ENCODE assay signal across 8 mouse cellular contexts in genomic region chr1:133034091-133034460, GRCm38 (mm10). TPM values are rescaled to one million over a fixed set of nuclear protein-coding genes. Genes with fewer than 3 reads are reported as not detected.
DNase-seq lines count a peak whose midpoint lies in the region; ATAC-seq lines count a peak whose summit lies in the region.

No protein-coding gene starts in this region.

- H3K27ac ChIP-seq in forebrain, embryonic 15.5 days (replicated peaks), result no peak overlapping the region
- H3K27ac ChIP-seq in hindbrain, embryonic 14.5 days, result no peak overlapping the region
- H3K27ac ChIP-seq in stomach, embryonic 16.5 days (ENCODE audit: low read length), result peak overlapping the region; percentile 57; the same call in 1 of the 2 replicates

- peaks cover 10% of the 10 kb centered on the region for H3K4me1 ChIP-seq in forebrain, embryonic 15.5 days
- peaks cover 7% of the 10 kb centered on the region; the same call in 1 of the 2 replicates for H3K4me1 ChIP-seq in hindbrain, embryonic 14.5 days (replicated peaks; ENCODE audit: control insufficient read depth, insufficient read depth, low read length)
- peaks cover 9% of the 10 kb centered on the region for H3K4me1 ChIP-seq in stomach, embryonic 16.5 days (ENCODE audit: control insufficient read depth, insufficient read depth, low read length)

- H3K9ac ChIP-seq in forebrain, embryonic 15.5 days (replicated peaks), result peak overlapping the region; percentile 20; the same call in 1 of the 2 replicates
- H3K9ac ChIP-seq in hindbrain, embryonic 14.5 days, result 0 out of 2 replicates have a peak overlapping the region, but pooled peaks have one; percentile 52
- H3K9ac ChIP-seq in stomach, embryonic 16.5 days (ENCODE audit: low read length), result no peak overlapping the region

- no peaks in the 10 kb centered on the region for H3K36me3 ChIP-seq in forebrain, embryonic 15.5 days
- H3K36me3 ChIP-seq in hindbrain, embryonic 14.5 days (replicated peaks; ENCODE audit: control insufficient read depth, insufficient read depth), result no peaks in the 10 kb centered on the region
- H3K36me3 ChIP-seq in stomach, embryonic 16.5 days (ENCODE audit: control insufficient read depth, insufficient read depth, low read length), result no peaks in the 10 kb centered on the region

- no peaks in the 10 kb centered on the region for H3K9me3 ChIP-seq in forebrain, embryonic 15.5 days
- no peaks in the 10 kb centered on the region for H3K9me3 ChIP-seq in hindbrain, embryonic 14.5 days (ENCODE audit: control insufficient read depth, low read length)
- no peaks in the 10 kb centered on the region for H3K9me3 ChIP-seq in stomach, embryonic 16.5 days (replicated peaks; ENCODE audit: control insufficient read depth, low read length)

- H3K27me3 ChIP-seq in forebrain, embryonic 15.5 days, result no peaks in the 10 kb centered on the region
- no peaks in the 10 kb centered on the region for H3K27me3 ChIP-seq in hindbrain, embryonic 14.5 days (ENCODE audit: control insufficient read depth, insufficient read depth, low read length)
- no peaks in the 10 kb centered on the region for H3K27me3 ChIP-seq in stomach, embryonic 16.5 days (ENCODE audit: control insufficient read depth, insufficient read depth, low read length)

- peak overlapping the region; percentile 49 for H3K4me2 ChIP-seq in forebrain, embryonic 15.5 days (replicated peaks)
- H3K4me2 ChIP-seq in hindbrain, embryonic 14.5 days (replicated peaks), result peak overlapping the region; percentile 61
- peak overlapping the region; percentile 54 for H3K4me2 ChIP-seq in stomach, embryonic 16.5 days (ENCODE audit: low read depth, low read length)

- intact Hi-C loops in left cerebral cortex, postnatal 4 days (cut with DNase I), result no loop called here

- 3% methylated on average over 11 of the region's 11 CpGs for WGBS in forebrain, embryonic 15.5 days
- 4% methylated on average over 11 of the region's 11 CpGs for WGBS in hindbrain, embryonic 14.5 days
- WGBS in stomach, embryonic 16.5 days, result 2% methylated on average over 11 of the region's 11 CpGs

- ATAC-seq in forebrain, embryonic 15.5 days (replicated peaks), result peak; percentile 65
- ATAC-seq in hindbrain, embryonic 14.5 days (ENCODE audit: low FRiP score), result peak; percentile 78
- peak; percentile 71 for ATAC-seq in megakaryocyte progenitor cell, adult 5-6 weeks (replicated peaks; ENCODE audit: poor library complexity)
- peak; percentile 74 for ATAC-seq in stomach, embryonic 16.5 days (ENCODE audit: insufficient read depth, low FRiP score)

- DNase-seq in ovary, postnatal 14 days (ENCODE audit: low spot score), result peak; percentile 42
- DNase-seq in ovary, adult 18-20 months (ENCODE audit: low spot score), result no peak
- DNase-seq in cerebellum, adult 18-20 months, result peak; percentile 36 to 69
- peak; percentile 77 for DNase-seq in hindbrain, embryonic 14.5 days (ENCODE audit: low spot score)
- DNase-seq in left cerebral cortex, postnatal 4 days, result peak; percentile 51

- peak overlapping the region; percentile 51 for H3K4me3 ChIP-seq in forebrain, embryonic 15.5 days
- peak overlapping the region; percentile 34 for H3K4me3 ChIP-seq in hindbrain, embryonic 14.5 days (replicated peaks; ENCODE audit: low read length)
- peak overlapping the region; percentile 61 for H3K4me3 ChIP-seq in stomach, embryonic 16.5 days (replicated peaks; ENCODE audit: low read length)

RNA-seq across cellular contexts. Expression of gene Mdm4, which starts 3.7 kb away (rescaled TPM):
- polyA plus RNA-seq in forebrain, embryonic 15.5 days (2015; fragmentation: Nextera tagmentation; extraction: Ambion mirVana), result 46.8 and 48.3 TPM in 2 replicates
- 42.4 and 51.8 TPM in 2 replicates for polyA plus RNA-seq in hindbrain, embryonic 14.5 days (2014; fragmentation: Nextera tagmentation; extraction: Ambion mirVana)
- total RNA-seq in left cerebral cortex, postnatal 4 days (2021), result 100 to 1,000 TPM; 103 to 109 TPM
- 65.0 and 85.1 TPM in 2 replicates for total RNA-seq in megakaryocyte progenitor cell, adult 5-6 weeks (2015)
- 105 and 121 TPM in 2 replicates for total RNA-seq in megakaryocyte progenitor cell, adult 5-6 weeks (2017)
- 32.1 and 33.7 TPM in 2 replicates for polyA plus RNA-seq in stomach, embryonic 16.5 days (2015; fragmentation: Nextera tagmentation; extraction: Ambion mirVana)

RNA-seq across cellular contexts. Expression of gene Pik3c2b, which starts 11.4 kb away (rescaled TPM):
- polyA plus RNA-seq in forebrain, embryonic 15.5 days (2015; fragmentation: Nextera tagmentation; extraction: Ambion mirVana), result 15.7 and 18.7 TPM in 2 replicates
- polyA plus RNA-seq in hindbrain, embryonic 14.5 days (2014; fragmentation: Nextera tagmentation; extraction: Ambion mirVana), result 13.7 and 14.8 TPM in 2 replicates
- total RNA-seq in left cerebral cortex, postnatal 4 days (2021), result 10 to 100 TPM; 52.0 to 56.3 TPM
- total RNA-seq in megakaryocyte progenitor cell, adult 5-6 weeks (2015), result 1.8 and 2.6 TPM in 2 replicates
- total RNA-seq in megakaryocyte progenitor cell, adult 5-6 weeks (2017), result 1.5 and 1.7 TPM in 2 replicates
- polyA plus RNA-seq in stomach, embryonic 16.5 days (2015; fragmentation: Nextera tagmentation; extraction: Ambion mirVana), result 8.5 and 9.3 TPM in 2 replicates
